Mouse (Mus musculus) testis, adult 2 months (tissue): ENCODE measurements around the gene Rspo1. TPM values are rescaled to one million over a fixed set of nuclear protein-coding genes. Genes with fewer than 3 reads are reported as not detected.

Experiments used
- H3K27ac ChIP-seq: fragments of 200-500 bp; 2 replicates; pipeline ENCODE4 v1.5.1; 2012; ENCODE audit warnings: low read depth, low read length; ENCODE audit not compliant: control insufficient read depth, insufficient read depth
- H3K27me3 ChIP-seq: fragments of 200-500 bp; 2 replicates; pipeline ENCODE4 v1.6.1; 2012; ENCODE audit warnings: mild to moderate bottlenecking, low read length, moderate library complexity; ENCODE audit not compliant: control insufficient read depth, insufficient read depth
- H3K36me3 ChIP-seq: fragments of 200-500 bp; 2 replicates; pipeline ENCODE4 v1.6.1; 2012; ENCODE audit warnings: mild to moderate bottlenecking, low read length; ENCODE audit not compliant: control insufficient read depth, insufficient read depth
- H3K4me1 ChIP-seq: fragments of 200-500 bp; 2 replicates; pipeline ENCODE4 v1.6.1; 2012; ENCODE audit warnings: low read length; ENCODE audit not compliant: control insufficient read depth, insufficient read depth
- H3K4me3 ChIP-seq: fragments of 200-500 bp; 2 replicates; pipeline ENCODE4 v1.5.1; 2012; ENCODE audit warnings: low read depth, mild to moderate bottlenecking, low read length, moderate library complexity, mixed read lengths; ENCODE audit not compliant: control insufficient read depth
- CTCF ChIP-seq: fragments of 200-500 bp; IDR thresholded peaks from 2 replicates; pipeline ENCODE4 v1.5.1; 2012; ENCODE audit warnings: low read depth, mild to moderate bottlenecking, inconsistent platforms, low read length, moderate library complexity; ENCODE audit not compliant: control insufficient read depth, insufficient read depth, insufficient replicate concordance
- POLR2A ChIP-seq: fragments of 200-500 bp; IDR thresholded peaks from 2 replicates; pipeline ENCODE4 v1.6.1; 2012; ENCODE audit warnings: low read depth, mild to moderate bottlenecking, inconsistent platforms, low read length, moderate library complexity; ENCODE audit not compliant: control insufficient read depth
- polyA plus RNA-seq: library from polyadenylated mRNA; depleted of rRNA; stranded (reverse); fragments of >200 nt; gene quantifications from 2 replicates; pipeline ENCODE4 v1.2.3, GENCODE M21; 2012

Rspo1 gene
- polyA plus RNA-seq, 1 experiment: 1.7 TPM

DNA sequence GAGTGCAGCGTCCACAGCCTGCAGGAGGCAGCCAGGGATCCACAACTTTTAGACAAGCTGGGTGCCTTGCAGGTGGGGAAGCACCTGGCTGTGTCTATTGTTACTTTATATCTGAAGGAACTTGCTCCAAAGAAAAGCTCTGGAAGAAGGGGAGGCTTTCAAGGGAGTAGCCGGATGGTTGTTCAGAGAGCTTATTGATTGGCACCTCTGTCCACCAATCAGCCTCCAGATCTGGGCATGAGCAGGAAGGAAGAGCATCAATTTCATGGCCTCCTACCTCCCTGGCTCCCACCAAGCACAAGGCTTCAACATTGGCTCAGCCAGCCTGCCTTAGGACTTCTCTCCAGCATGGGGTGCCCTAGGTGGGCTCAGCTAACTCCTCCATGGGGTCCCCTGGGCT is 12.9 kb upstream of the Rspo1 start:
- Histone ChIP-seq H3K4me1 (peaks cover 23% of the 10 kb centered on the region), H3K4me3 (no peak overlapping the region), H3K27ac (no peak overlapping the region; the same call in 1 of the 2 replicates), H3K36me3 (no peaks in the 10 kb centered on the region), H3K27me3 (no peaks in the 10 kb centered on the region)
- no peak for TF ChIP-seq POLR2A
- no peak for TF ChIP-seq CTCF

DNA sequence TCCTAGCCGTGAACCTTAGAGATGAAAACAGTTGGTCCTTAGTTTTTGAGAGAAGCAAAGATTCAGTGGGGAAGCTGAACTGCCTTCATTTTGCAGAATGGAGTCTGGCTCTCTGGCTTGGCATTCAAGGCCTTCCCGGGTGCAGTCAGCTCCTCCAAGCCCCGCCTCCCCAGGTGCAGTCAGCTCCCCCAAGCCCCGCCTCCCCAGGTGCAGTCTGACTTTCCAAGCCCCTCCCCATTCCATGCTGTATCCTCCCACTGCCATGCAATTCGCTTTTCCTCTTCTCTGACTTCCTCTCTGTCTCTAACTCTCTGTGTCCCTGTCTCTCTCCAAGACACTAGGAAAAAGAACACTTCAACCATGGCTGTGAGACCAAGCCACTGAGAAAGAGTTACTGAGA is 8.0 kb upstream of the Rspo1 start:
- H3K27ac ChIP-seq: no peak overlapping the region
- no peak for TF ChIP-seq CTCF
- TF ChIP-seq POLR2A: no peak
- peaks cover 7% of the 10 kb centered on the region for H3K4me1 ChIP-seq
- H3K36me3 ChIP-seq: no peaks in the 10 kb centered on the region
- no peak overlapping the region for H3K4me3 ChIP-seq
- no peaks in the 10 kb centered on the region for H3K27me3 ChIP-seq

DNA sequence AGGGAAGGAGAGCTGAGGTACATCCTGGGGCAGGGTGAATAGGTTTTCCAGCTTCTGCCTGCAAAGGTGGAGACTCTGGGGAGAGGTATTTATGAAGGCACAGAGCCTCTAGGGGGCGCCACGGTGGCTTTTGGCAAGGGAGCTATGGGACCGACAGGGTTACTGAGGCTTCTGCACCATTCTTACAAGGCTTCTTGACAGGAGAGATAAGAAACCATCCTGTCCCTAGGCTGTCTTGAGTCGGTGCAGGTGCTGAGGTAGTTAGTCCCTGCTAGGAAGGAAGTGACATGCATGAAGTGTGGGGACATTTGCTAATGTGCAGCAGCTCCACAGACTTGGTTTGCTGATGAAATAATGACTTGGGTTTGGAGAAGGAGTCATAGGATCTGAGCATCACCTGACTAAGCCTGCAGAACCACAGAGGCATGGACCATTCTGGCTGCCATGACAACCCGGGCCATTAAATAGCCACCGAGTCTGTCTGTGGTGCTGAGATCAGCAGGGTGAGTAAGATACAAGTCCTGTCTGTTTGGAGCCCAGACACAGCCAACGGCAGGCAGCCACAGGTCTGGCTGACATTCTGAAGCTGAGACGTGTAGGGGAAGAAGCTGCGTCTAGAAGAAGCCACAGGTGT is 2.2 kb upstream of the Rspo1 start:
- Histone ChIP-seq H3K4me3 (no peak overlapping the region), H3K4me1 (peaks cover 13% of the 10 kb centered on the region)
- peak; percentile 35; the same call in 1 of the 2 replicates for TF ChIP-seq CTCF
- TF ChIP-seq POLR2A: no peak

DNA sequence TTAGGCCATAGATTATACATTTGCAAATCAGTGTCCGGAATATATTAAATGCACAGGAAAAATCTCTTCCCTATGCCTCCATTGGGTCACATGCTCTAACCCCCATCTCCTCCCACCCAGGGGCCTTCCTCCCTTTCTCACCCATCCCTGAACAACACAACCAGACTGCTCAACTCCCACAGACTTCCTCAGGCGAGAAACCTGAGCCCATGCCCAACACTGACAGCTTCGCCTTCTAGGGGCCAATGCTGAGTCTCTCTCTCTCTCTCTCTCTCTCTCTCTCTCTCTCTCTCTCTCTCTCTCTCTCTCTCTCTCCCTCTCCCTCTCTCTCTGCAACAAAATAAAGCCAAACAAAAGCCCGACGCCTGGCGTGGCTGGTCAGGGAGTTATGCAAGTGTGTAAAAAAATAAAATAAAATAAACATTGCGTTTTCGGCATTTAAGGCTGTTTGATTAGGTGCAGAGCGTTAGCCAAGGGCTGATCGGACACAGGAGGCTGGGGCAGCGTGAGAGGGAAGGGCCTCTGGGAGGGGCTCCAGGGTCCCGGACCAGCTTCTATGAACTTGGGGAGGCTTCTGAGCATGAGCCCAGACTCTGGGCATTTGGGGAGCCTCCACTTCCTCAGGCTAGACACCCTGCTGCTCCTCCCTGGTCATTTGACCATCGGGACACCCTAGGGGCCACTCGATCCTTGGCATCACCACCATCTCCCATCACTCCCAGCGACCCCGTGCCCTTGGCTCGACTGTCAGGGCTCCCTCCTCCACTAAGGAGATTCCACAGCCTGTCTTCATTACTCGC is 1.2 kb upstream of the Rspo1 start:
- peaks cover 13% of the 10 kb centered on the region for H3K4me1 ChIP-seq

More for the DNA sequence above, 2.2 kb upstream of the Rspo1 start:
- Histone ChIP-seq H3K27ac (no peak overlapping the region), H3K27me3 (no peaks in the 10 kb centered on the region; the same call in none of the 2 replicates), H3K36me3 (no peaks in the 10 kb centered on the region)

DNA sequence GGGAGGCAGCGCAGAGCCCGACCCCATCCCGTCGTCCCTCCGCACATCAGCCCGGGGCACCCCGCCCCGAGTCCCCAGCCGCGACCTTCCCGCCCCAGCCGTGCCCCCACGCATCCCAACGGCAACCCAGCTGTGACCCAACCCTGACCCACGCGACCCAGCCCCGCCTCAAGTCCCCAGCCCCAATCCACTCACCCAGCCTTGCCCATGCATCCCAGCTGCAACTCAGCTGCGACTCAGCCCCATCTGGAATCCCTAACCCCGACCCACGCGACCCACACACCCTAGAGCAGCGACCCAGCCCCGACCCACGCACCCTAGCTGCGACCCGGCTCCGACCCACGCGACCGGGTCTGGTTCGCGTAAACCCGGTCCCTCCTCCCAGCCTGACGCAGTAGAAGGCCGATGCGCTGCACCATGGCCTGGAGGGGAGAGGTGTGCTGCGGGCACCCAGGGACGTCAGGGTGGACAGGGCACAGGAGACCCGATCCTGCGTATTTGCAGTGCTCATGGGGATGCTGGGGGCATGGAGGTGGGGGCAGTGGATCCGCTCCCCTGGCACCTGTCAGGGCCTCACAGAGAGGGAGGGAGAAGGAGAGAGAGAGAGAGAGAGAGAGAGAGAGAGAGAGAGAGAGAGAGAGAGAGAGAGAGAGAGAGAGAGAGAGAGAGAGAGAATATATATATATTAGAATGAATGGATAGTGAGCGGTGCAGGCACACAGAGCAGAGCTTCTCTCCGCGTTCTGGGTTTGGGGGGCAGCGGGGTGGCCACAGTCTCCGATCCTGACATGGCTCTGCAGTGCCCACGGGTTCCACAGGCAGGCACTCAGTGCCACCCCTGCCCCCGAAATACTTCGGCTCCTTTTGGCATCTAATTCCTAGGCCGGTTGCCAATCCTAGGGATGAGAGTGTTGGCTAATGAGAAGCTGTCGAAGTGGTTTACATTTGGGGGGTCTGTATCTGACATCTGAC is 795 bp downstream of the Rspo1 start:
- Histone ChIP-seq H3K36me3 (no peaks in the 10 kb centered on the region), H3K27me3 (no peaks in the 10 kb centered on the region; the same call in none of the 2 replicates), H3K4me3 (peak overlapping the region; percentile 41), H3K27ac (no peak overlapping the region), H3K4me1 (peaks cover 13% of the 10 kb centered on the region)
- TF ChIP-seq CTCF: no peak
- TF ChIP-seq POLR2A: no peak

More for the DNA sequence above, 1.2 kb upstream of the Rspo1 start:
- TF ChIP-seq POLR2A (no peak), CTCF (no peak)
- no peaks in the 10 kb centered on the region; the same call in none of the 2 replicates for H3K27me3 ChIP-seq
- no peak overlapping the region for H3K27ac ChIP-seq
- no peaks in the 10 kb centered on the region for H3K36me3 ChIP-seq
- H3K4me3 ChIP-seq: no peak overlapping the region

DNA sequence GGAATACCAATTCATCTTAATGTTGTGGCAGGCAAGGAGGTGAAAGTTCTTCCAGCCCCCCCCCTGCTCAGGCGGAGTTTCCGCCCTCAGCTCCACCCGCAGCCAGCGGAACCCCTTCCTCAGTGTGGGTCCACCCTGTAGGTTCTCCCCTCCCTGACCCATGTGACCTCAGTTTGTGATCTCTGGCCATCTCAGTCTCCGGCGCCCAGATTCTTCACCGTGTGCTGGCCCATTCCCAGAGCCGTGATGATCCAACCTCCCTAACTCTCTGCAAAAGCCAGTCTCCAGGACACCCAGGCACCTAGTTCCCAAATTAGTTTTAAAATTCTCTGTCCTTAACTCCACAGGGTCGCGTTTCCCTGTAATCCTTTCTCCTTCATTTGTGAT is 1.5 kb downstream of the Rspo1 start:
- H3K36me3 ChIP-seq: no peaks in the 10 kb centered on the region
- peaks cover 13% of the 10 kb centered on the region for H3K4me1 ChIP-seq
- H3K4me3 ChIP-seq: no peak overlapping the region
- TF ChIP-seq CTCF: no peak
- no peak for TF ChIP-seq POLR2A
- no peak overlapping the region for H3K27ac ChIP-seq
- no peaks in the 10 kb centered on the region; the same call in none of the 2 replicates for H3K27me3 ChIP-seq
